Mouse (Mus musculus) frontal cortex, postnatal 36 days (tissue): Measurements from ENCODE around the gene Rhebl1.

Experiments
- DNase-seq, 2 experiments: peaks; one replicate each; pipeline ENCODE4 v3.0.0; 2022; ENCODE audit warnings: low spot score in 2 of 2

Gene Rhebl1

DNA sequence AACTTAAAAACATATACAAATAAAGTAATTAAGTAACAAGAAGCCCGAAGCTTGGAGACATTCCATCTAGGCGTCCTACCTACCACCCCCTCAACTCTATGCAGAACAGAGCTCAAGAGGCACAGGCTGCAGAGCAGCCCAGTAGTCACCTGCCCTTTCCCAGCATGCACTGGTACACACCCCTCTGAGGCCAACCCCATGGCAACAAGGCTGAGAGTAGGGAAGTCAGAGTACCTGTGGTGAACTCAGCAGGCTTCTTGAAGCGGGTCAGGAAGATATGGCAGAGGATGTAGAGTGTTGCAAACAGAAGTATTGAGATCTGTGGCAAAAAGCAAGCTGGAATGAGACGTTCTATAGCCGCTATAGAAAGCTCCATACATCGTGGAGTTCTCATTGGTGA, 20.6 kb upstream of the Rhebl1 start:
- DNase-seq: no peak

DNA sequence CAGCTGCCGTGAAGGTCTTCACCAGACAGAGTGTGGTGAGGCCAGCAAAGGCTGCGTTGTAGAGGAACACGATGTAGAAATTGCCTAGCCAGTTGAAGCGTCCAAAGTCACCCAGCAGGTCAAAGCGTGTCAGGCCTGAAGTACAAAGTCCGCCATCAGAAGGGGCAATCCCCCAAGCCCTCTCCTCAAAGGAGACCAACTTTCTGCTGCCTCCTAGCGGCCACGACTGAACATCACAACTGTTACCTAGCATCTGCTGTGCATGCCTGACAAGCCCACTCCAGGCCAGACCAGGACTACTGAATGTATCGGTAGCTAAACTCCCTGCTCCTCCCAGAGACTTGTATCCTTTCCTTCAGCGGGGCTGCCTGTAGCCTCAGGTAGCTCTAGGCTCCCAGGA, 10.4 kb upstream of the Rhebl1 start:
- peak; percentile 24 to 30 for DNase-seq

DNA sequence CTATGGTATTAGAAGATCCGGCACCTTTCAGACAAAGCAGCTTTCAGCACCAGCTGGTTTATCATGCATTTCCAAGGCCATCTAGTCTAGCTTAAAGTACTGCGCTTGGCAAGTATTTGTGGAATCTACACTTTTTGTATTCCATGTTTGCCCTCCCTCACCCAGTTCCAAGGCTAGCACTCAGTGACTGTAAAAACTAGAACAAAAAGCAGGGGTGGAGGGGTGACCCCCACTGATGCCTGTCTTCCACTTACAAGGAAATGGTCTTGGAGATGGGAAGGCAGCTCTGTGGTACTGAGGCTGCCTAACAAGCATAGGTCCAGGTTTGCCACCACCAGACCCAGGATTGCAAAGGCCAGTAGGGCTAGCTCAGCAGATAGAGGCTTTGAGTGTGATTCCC, 8.3 kb upstream of the Rhebl1 start:
- DNase-seq: no peak

DNA sequence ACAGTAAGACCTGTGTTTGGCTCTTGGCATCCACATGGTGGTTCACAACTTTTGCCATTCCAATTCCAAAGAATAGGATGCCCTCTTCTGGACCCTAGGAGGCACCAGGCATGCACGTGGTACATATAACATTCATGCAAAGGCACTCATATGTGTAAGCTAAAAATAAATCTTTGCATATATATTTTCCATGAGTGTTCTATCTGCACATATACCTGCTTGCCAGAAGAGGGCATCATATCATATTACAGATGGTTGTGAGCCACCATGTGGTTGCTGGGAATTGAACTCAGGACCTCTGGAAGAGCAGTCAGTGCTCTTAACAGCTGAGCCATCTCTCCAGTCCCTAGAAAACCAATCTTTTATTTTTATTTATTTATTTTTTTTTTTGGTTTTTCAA, 7.2 kb upstream of the Rhebl1 start:
- DNase-seq: no peak

DNA sequence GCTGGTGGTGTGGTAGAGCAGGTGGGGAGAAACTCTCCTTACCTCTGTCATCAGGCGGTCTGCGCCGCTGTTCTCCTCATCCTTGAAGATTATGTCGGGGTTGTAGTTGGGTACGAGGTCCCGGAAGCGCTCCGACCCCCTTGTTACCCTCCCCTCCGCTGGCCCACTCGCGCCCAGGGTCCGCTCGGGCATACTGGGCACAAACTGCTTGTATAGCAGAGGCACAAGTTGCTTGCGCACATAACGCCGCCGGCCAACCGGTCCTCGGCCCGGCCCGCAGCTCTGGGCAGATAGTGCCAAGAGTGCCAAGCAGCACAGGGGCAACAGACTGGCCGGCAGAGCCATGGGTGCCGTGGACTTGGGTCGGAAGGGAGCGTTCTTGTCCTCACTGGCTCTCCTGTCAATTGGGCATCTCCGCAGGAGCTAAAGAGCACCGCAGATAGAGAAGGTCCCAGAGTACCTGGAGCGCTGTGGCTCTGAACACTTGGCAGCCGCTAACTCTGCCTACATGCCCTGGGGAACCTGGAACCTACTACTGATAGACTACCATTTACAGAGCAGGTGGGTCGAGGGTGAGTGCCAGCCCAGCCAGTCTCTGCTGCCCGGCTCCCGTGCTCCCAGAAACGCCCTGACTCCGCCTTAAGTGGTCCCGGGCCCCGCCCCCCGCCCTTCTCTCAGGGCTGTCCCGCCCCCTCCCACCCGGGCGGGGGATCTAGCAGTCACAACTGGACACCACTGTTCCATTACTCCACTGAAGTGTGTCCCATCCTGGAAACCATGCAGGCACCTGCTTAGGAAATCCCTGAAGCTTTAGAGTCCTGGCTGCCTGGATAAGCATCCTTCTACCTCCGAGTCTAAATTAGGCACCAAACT, 3.8 kb upstream of the Rhebl1 start, which contains the start of gene Dhh:
Gene Dhh (minus strand): TSS at position 613 of the 873 bp plus-strand sequence.
- no peak for DNase-seq

DNA sequence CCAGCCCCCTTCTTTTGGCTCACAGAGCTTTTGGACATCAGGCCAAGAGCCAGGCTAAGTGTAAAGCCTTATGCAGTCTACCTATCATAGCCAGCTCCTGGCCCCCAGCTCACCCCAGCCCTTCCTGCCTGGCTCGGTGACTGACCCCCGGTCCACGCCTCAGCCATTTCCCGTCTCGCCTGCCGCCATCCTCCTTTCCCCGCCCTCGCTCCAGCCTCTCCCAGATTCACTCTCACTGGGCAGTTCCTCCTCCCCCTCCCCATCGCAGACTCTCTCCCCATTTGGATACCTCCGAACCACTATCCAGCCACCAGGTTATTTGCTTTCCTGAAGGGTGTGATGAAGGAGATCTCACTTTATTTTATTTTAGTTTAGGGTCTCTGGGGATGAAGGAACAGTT, 3.2 kb upstream of the Rhebl1 start:
- no peak for DNase-seq

DNA sequence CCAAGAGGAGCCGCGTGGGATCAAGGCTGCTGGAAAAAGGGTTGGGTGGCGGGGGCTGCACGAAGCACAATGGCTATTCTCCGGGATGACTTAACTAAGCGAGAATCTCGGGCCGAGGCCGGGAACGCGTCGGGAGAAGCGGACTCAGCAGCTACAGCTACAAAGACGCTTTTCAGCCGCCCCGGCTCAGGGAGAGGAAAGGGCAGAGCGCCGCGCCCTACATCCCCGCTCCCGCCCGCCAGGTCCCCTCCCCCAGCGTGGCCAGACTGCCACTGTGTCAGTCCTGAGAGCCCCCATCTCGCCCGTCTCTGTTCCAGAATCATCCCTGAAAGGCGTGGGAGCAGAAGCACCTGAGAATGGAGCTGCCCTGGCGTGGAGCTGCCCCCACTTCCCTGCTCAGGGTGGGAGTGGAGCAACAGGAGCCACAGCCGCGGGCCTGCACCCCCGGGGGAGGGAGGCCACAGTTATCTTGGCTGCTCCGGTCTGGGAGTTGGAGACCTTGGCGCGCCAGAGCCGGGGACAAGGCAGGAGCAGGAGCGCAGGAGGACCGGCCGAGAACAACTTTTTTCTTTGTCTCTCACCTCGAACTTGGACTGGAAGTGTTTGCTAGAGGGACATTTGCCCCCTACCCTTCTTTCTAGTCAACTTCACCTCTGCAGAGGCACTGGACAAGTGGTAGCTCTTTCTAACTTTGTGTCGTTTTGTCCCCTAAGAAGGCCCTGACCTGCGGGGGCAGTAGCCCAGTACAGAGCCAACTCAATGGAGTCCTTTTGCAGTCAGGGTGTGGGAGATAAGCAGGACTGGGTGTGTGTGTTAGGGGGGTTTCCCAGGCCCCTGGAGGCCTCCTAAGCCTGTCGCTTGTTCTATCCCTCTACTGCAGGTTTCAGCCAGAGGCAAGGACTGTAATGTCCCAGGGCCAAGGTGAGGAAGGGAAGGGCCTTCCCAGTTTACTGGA, 1.6 kb upstream of the Rhebl1 start:
- DNase-seq: no peak

DNA sequence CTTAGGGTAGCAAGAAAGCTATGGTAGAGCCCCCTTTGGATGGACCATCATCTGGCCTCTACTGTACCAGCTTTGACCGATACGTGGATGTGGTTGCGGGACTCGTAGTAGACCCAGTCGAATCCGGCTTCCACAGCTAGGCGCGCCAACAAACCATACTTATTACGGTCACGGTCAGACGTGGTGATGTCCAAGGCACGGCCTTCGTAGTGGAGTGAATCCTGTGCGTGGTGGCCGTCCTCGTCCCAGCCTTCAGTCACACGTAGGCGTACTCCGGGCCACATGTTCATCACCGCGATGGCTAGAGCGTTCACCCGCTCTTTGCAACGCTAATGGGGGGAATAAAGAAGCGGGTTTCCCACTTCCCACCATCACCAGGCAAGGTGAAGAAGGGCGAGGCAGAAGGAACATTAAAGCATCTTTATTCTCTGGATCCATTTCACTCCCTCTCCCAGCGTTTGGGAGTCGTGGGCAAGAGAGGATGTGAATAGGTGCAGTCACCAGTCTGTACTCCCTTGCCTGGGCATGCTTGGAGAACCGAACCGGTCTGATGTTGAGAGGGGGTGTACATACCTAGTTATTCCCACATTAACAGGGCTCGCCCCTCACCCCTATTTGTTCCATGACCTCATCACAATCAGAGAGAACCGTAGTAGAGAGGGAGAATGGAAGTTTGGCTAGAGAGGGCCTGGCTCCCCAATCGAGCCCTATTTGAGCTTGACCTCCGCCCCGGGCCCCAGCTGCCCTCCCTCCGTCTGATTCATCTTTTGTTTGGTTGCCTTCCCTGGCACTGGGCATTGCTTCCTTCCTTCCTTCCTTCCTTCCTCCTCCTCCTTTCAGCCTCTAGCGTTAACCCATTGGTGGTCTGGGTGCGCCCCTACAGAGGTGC, 650 bp upstream of the Rhebl1 start:
- DNase-seq: no peak

DNA sequence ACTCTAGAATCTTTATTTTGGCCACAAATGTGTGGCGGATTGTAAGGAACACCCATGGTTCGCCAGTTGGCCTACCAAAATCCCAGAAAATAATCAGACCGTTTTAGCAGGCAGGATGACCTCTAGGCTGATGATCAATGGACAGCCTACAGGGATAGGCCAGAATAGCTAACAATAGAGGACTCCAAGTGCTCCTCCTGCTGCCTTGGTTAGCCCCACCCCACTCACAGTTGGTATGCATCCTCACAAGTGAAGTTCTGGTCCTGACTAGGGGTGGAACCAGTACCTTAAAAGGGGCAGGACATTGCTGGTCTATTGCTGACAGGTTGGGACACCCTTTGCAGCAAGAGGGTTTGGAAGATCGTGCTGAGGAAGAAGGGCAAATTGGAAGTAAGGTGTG, 1.3 kb downstream of the Rhebl1 start:
- DNase-seq: no peak

DNA sequence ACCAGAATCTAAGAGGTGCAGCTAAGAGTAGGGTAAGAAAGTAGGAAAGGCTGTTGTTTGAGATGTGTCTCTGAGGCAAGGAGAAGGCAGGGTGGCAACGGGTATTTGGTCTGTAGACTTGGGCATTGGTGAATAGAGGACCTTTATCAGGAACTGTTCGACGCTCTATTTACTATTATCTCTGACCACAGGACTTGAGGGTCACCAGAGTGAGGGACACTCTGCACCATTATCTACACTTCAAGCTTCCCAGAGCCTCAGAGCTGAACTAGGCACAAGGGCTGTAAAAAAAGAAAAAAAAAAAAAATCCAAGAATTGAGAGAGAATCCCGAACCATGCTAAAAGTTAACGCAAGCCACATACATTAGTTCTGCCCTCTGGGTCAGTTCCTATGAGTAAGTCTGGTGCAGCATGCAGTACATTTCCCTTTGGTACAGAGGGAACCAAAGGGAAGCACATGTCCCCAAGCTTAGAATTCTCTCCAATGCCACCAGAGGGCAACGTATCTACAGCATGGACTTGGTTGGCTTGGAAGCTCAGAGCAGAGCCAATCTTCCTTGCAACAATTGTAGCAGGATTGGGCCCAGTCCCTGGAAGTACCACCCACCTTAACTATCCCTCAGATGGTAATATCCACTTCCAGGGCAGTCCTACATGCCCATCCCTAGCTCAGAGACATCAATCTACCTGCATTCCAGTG, 2.3 kb downstream of the Rhebl1 start:
- DNase-seq: peak in 1 of 2 experiments; percentile 75

DNA sequence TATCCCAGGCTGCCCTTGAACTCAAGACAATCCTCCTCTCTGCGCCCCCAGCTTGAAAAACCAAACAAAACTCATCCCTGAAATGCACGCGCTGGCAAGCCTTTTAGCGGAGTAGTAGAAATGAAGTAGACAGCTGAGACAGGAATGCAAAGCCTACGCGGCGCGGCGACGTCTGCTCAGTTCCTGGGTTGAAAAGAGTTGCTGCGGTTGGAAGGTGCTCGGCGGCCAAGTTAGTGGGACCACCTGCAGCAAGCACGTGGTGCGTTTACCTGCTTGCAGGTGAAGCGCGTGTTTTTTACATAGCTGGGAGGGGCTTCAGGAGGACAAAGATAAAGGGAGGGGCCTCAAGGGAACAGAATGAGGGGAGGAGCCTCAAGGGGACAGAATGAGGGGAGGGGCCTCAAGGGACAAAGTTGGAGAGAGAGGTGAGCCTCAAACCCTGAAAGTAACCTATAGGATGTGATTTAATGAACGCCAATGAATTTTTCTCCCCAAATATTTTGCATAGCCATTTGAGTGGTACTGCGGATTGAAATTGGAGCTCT, 3.1 kb downstream of the Rhebl1 start:
- no peak for DNase-seq

DNA sequence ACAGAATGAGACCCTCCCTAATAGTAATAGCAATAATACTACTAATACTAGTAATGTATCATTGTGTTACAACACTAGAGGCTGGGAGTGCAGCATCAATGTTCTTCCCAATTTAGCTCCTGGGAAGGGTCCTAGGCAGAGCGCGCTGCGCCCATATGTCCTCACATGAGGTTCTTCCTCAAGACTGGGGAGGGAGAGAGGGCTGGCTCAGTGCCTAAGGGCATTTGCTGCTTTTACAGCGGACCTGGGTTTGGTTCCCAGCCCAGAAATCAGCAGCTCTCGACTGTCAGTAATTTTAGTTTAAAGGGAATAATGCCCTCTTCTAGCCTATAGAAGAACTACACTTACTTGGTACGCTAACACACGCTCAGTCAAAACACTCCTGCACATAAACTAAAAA, 6.8 kb downstream of the Rhebl1 start:
- DNase-seq: no peak

DNA sequence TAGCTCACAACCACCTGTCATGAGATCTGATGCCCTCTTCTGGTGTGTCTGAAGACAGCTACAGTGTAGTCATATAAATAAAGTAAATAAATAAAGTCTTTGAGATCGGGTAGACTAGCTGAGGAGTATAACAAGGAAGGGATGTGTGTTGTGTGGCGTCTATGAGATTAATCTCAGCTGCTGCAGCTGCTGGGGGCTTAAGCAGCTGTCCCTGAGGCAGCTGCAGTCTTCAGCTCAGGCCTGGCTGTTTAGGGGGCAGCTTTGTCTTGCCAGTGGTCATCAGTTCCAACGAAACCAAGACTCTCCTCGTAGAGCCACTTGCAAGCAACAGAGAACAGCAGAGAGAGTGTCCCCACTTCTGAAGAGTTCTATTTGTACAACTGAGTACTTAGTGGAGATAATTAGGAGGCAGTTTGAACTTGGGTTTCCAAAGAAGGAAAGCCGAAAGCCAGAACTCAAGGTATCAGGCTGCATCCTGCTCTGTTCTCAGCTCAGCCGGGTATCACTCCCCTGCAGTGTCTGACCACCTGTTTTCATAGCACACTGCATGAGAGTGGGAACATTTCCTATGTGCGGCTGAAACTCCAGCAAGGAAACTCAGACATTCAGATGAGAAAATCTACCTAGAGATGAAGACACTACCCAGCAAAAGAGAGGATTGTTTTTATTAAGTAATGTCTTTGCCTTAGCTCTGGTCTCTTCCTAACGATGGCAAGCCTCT, 7.5 kb downstream of the Rhebl1 start:
- DNase-seq: no peak

DNA sequence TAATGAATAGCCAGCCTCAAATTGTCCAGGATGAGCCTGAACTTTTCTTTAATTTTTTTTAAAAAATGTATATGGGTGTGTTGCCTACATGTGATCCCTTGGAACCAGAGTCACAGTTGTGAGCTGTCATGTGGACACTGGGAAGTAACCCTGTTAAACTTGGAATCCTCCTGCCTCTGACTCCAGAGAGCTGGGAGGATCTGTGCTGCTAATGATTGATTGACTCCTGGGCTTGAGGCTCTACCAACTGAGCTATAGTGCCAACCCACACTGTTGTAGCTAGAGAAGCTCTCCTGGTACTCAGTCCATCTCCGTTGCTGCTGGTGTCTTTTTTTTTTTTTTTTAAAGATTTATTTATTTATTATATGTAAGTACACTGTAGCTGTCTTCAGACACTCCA, 10.2 kb downstream of the Rhebl1 start:
- DNase-seq: no peak

DNA sequence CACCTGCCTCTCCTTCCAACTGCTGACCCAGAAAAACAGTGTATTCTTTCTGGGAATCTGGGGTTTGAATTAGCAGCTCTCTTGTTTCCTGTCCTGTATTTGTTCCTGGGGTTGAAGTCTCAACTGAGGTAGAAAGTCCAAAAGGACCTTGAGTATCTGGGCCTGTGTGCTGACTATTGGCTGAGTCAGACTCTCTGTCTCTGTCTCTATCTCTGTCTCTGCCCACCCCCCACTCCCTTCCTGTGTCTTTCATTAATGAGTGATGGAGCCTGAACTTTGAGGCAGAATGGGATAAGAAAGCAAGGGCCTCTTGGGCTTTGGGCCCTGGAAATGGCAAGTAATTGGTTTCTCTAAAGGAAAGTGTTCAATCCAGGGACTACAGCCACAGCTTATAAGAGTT, 10.7 kb downstream of the Rhebl1 start:
- DNase-seq: no peak

DNA sequence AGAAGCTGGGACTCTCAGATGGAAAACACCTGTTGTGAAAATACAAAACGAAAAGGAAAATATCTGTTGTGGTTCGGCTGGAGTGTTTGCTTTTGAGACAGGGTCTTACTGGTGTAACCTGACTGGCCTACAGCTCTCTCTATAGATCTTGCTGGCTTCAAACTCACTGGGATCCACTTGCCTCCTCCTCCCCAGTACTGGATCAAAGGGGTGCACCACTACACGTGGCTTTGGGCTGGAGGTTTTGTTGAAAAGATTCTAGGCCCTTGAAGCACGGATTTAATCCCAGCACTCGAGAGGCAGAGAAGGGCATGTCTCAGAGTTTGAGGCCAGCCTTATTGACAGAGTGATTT, 12.7 kb downstream of the Rhebl1 start:
- no peak for DNase-seq

DNA sequence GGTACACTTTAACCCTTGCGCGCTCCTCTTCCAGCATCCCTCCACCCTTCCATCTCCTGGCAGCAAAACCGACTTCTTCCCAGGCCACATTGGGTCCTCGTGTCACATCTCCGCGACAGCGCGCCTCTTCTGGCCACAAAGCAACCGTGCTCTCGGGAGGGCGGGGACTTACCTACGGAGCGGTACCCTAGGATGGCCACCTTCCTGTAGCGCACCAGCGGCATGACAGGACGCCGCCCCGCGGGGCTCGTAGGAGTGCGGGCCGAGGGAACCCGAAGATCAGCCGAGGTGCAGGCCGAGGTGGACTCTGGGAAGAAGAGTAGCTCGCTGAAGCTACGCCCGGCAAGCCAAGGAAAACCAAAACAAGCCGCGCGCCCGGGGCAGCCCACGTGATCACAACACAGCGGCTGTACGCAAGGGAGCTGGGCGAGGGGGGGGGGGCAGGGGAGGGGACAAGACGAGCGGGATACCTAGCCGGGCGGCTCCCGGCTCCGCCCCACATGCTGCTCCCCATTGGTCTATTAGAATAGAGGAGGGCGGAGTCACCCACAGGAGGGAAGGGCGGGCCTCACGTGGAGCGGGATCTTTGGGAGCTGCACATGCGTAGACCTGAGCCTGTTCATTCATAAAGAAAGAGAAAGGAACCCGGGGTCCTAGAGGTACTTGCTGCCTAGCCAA, 13.2 kb downstream of the Rhebl1 start:
- peak; percentile 85 to 91 for DNase-seq

DNA sequence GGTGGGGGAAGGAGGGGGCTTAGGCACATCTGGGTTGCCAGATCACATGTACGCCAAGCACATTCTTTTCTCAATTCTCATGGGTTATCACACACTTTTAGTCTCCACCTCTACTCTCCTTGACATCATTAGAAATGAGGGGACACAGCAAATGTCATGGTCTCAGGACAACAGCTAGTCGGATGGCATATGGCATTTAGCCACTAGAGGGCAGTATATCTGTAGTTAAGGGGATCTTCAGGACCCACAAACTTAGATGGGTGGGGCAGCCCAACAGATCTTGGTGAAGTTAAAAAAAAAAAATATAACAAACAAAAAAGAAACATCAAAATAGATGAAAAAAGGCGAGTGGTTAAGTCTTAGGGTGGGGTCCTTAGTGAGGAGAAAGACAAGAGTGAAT, 17.0 kb downstream of the Rhebl1 start:
- peak in 1 of 2 experiments; percentile 69 for DNase-seq
